Mouse (Mus musculus) bone marrow, adult 2 months (tissue): ENCODE data around the gene Lims1.

ENCODE experiments used
- CTCF ChIP-seq: fragments of 200-500 bp; IDR thresholded peaks from 2 replicates; pipeline ENCODE4 v1.5.1; 2011; ENCODE audit warnings: low read length, control low read depth; ENCODE audit not compliant: control insufficient read depth, insufficient read depth
- POLR2A ChIP-seq: fragments of 200-500 bp; IDR thresholded peaks from 2 replicates; pipeline ENCODE4 v1.6.1; 2011; ENCODE audit warnings: low read depth, mild to moderate bottlenecking, control low read depth, low read length, borderline replicate concordance; ENCODE audit not compliant: control insufficient read depth

- TF ChIP-seq POLR2A, result no peak
- TF ChIP-seq CTCF, result no peak
These were observed 89.1 kb downstream of the Lims1 start for GRCm38 (mm10) chr10:58412331-58412730.
